In the genomic region with DNA sequence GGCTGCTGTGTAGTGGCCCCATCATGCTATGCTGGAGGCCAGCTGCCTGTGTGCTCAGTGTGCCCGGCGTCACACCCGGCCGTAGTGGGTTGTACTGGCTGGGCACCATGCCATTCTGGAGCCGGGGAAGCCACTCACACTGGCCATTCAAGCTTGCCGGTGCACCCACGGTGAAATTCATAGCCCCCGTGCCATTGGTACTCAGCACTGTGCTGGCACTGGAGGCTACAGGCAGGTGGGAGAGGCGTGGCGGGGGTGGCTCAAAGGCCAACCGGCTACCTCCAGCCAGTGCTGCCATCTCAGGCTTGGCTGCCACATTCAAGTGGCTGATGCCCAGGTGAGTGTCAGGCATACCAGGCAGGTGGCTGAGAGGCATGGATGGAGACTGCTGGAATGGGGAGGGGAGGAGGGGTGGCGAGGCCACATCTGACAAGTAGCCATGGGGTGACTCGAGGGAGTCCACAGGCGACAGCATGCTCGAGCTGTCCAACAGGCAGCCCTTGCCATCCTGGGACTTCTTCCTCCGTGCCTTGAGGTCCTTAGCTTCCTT, we compare ENCODE assay signal across 10 mouse cellular contexts. TPM values are rescaled to one million over a fixed set of nuclear protein-coding genes. Genes with fewer than 3 reads are reported as not detected.
DNase-seq lines count a peak whose midpoint lies in the region; ATAC-seq and TF ChIP-seq lines count a peak whose summit lies in the region.
"Had no signal": no experiment of that assay in that cellular context is flagged by ENCODE, and none has a peak within 500 bp of the region (broad histone marks: within the 10 kb centered on the region; RNA-seq: fewer than 3 reads in every experiment).

No protein-coding gene starts in this region.

- no peak for TF ChIP-seq CTCF in kidney, adult 2 months (conservative IDR thresholded peaks at IDR 0.05; ENCODE audit: insufficient read depth, insufficient read length, low read depth, low read length)
- TF ChIP-seq CTCF in lung, postnatal 0 days (IDR thresholded peaks at IDR 0.05): no peak

- H3K9ac ChIP-seq in forebrain, embryonic 11.5 days (ENCODE audit: low read length): no peak overlapping the region
- H3K9ac ChIP-seq in forebrain, embryonic 16.5 days (replicated peaks; ENCODE audit: low read depth, low read length): no peak overlapping the region
- H3K9ac ChIP-seq in ES-E14 (ENCODE audit: insufficient read depth, low read depth, low read length, poor library complexity, severe bottlenecking): peak overlapping the region; percentile 47
- no peak overlapping the region for H3K9ac ChIP-seq in lung, postnatal 0 days (replicated peaks; ENCODE audit: low read depth)

- H3K27ac ChIP-seq in forebrain, embryonic 11.5 days (ENCODE audit: low read depth, low read length): no peak overlapping the region
- H3K27ac ChIP-seq in forebrain, embryonic 16.5 days (ENCODE audit: low read length): no peak overlapping the region
- H3K27ac ChIP-seq in ES-E14 (ENCODE audit: insufficient read depth, low read depth, low read length, poor library complexity, severe bottlenecking): peak overlapping the region; percentile 63
- H3K27ac ChIP-seq in kidney, adult 2 months (ENCODE audit: insufficient read depth, low read depth, low read length): no peak overlapping the region
- H3K27ac ChIP-seq in lung, postnatal 0 days (ENCODE audit: low read length): 0 out of 2 replicates have a peak overlapping the region, but pooled peaks have one; percentile 26

- no peak for DNase-seq in forebrain, embryonic 11.5 days (ENCODE audit: low spot score)
- no peak for DNase-seq in ES-E14 (ENCODE audit: low read depth, low spot score)
- peak; percentile 67 for DNase-seq in kidney, adult 2 months
- DNase-seq in lung, postnatal 0 days (ENCODE audit: low spot score): peak; percentile 27
- no peak for DNase-seq in gastrocnemius, adult 8-10 months (ENCODE audit: low spot score in 2 of 2)
- DNase-seq in thymus, postnatal 0 days (ENCODE audit: low spot score): no peak
- DNase-seq: cerebellum, adult 11 months had no signal

- H3K27me3 ChIP-seq in forebrain, embryonic 11.5 days (ENCODE audit: control insufficient read depth, insufficient read depth, low read length): no peaks in the 10 kb centered on the region
- H3K27me3 ChIP-seq in forebrain, embryonic 16.5 days (replicated peaks; ENCODE audit: control insufficient read depth, insufficient read depth, low read length): no peaks in the 10 kb centered on the region
- no peaks in the 10 kb centered on the region for H3K27me3 ChIP-seq in kidney, adult 2 months (replicated peaks; ENCODE audit: control insufficient read depth, insufficient read depth, low read length)
- H3K27me3 ChIP-seq in lung, postnatal 0 days (replicated peaks; ENCODE audit: insufficient read depth, low read length): no peaks in the 10 kb centered on the region

- H3K4me2 ChIP-seq in forebrain, embryonic 11.5 days (ENCODE audit: low read depth, low read length, severe bottlenecking): no peak overlapping the region
- no peak overlapping the region for H3K4me2 ChIP-seq in forebrain, embryonic 16.5 days (ENCODE audit: low read length)
- no peak overlapping the region for H3K4me2 ChIP-seq in lung, postnatal 0 days (replicated peaks; ENCODE audit: low read depth, low read length)
- H3K4me2 ChIP-seq: liver, embryonic 11.5 days had no signal

- in situ Hi-C loops in ES-E14 (cut with MboI; ENCODE audit: low sequenced_read_pairs in 2 of 2, unreplicated experiment in 2 of 2): no loop called here

- TF ChIP-seq EP300 in lung, postnatal 0 days (IDR thresholded peaks at IDR 0.05): no peak

- H3K4me3 ChIP-seq in forebrain, embryonic 11.5 days (ENCODE audit: low read depth, low read length): no peak overlapping the region
- H3K4me3 ChIP-seq in forebrain, embryonic 16.5 days (replicated peaks; ENCODE audit: low read length): no peak overlapping the region
- peak overlapping the region; percentile 40 to 54; a peak in 3 of 4 replicates for H3K4me3 ChIP-seq in ES-E14 (ENCODE audit: insufficient read depth in 1 of 2, low read depth in 1 of 2, low read length in 2 of 2, poor library complexity in 1 of 2, severe bottlenecking in 1 of 2)
- H3K4me3 ChIP-seq in kidney, adult 2 months (ENCODE audit: insufficient read depth, low read depth, low read length): no peak overlapping the region
- H3K4me3 ChIP-seq in lung, postnatal 0 days (ENCODE audit: low read depth, low read length): no peak overlapping the region

- 0 out of 2 replicates have a peak, but pooled peaks have one; percentile 7 for ATAC-seq in forebrain, embryonic 11.5 days (replicated peaks; ENCODE audit: low FRiP score)
- no peak for ATAC-seq in forebrain, embryonic 16.5 days
- peak; percentile 37 for ATAC-seq in lung, postnatal 0 days
- ATAC-seq in inflammation-experienced regulatory T-cells, adult 6 months: no peak

- no peaks in the 10 kb centered on the region for H3K9me3 ChIP-seq in forebrain, embryonic 11.5 days (ENCODE audit: control insufficient read depth, low read length)
- no peaks in the 10 kb centered on the region for H3K9me3 ChIP-seq in forebrain, embryonic 16.5 days (ENCODE audit: control insufficient read depth, low read length)
- H3K9me3 ChIP-seq in ES-E14 (ENCODE audit: control insufficient read depth, insufficient read depth, low read depth, low read length): no peaks in the 10 kb centered on the region
- no peaks in the 10 kb centered on the region for H3K9me3 ChIP-seq in lung, postnatal 0 days (ENCODE audit: low read length)

- TF ChIP-seq POLR2A in kidney, adult 2 months (IDR thresholded peaks at IDR 0.05; ENCODE audit: low read depth, low read length): no peak

- 91% methylated on average over 16 of the region's 16 CpGs for WGBS in forebrain, embryonic 11.5 days
- 82% methylated on average over 16 of the region's 16 CpGs for WGBS in forebrain, embryonic 16.5 days
- 53% methylated on average over 16 of the region's 16 CpGs for WGBS in kidney, adult 2 months
- 67% methylated on average over 16 of the region's 16 CpGs for WGBS in lung, postnatal 0 days

- H3K36me3 ChIP-seq in forebrain, embryonic 11.5 days (ENCODE audit: control insufficient read depth, insufficient read depth, low read length): peaks cover 27% of the 10 kb centered on the region
- peaks cover 2% of the 10 kb centered on the region for H3K36me3 ChIP-seq in forebrain, embryonic 16.5 days (ENCODE audit: control insufficient read depth, insufficient read depth)
- peaks cover 44% of the 10 kb centered on the region for H3K36me3 ChIP-seq in ES-E14 (ENCODE audit: control insufficient read depth, insufficient read depth, low read length, poor library complexity, severe bottlenecking)
- no peaks in the 10 kb centered on the region for H3K36me3 ChIP-seq in kidney, adult 2 months (ENCODE audit: control insufficient read depth, insufficient read depth, low read length)
- H3K36me3 ChIP-seq in lung, postnatal 0 days (ENCODE audit: insufficient read depth, low read length): peaks cover 53% of the 10 kb centered on the region

- no peaks in the 10 kb centered on the region for H3K4me1 ChIP-seq in forebrain, embryonic 11.5 days (replicated peaks; ENCODE audit: control insufficient read depth, insufficient read depth, low read length)
- H3K4me1 ChIP-seq in forebrain, embryonic 16.5 days (replicated peaks; ENCODE audit: control insufficient read depth, insufficient read depth, low read length): no peaks in the 10 kb centered on the region
- H3K4me1 ChIP-seq in ES-E14 (ENCODE audit: control insufficient read depth in 2 of 2, insufficient read depth in 2 of 2, low read length in 2 of 2, poor library complexity in 1 of 2): peaks cover 18 to 42% of the 10 kb centered on the region in 2 experiments
- peaks cover 31% of the 10 kb centered on the region for H3K4me1 ChIP-seq in kidney, adult 2 months (ENCODE audit: control insufficient read depth, insufficient read depth, low read length)
- H3K4me1 ChIP-seq in lung, postnatal 0 days (ENCODE audit: insufficient read depth, low read depth, low read length): no peaks in the 10 kb centered on the region; the same call in 1 of the 2 replicates

TF ChIP-seq in ES-E14, 5 proteins besides CTCF, POLR2A, EP300 and RAD21 (continues in another document):
- TF ChIP-seq MAFK (IDR thresholded peaks at IDR 0.05; ENCODE audit: insufficient read depth, low read depth, low read length) (no peak), HCFC1 (IDR thresholded peaks at IDR 0.05; ENCODE audit: borderline replicate concordance, insufficient read depth, low read length) (no peak), ZNF384 (IDR thresholded peaks at IDR 0.05; ENCODE audit: low read depth, low read length) (no peak)

RNA-seq across cellular contexts. Expression of gene Sec16a, which starts 15.2 kb away (rescaled TPM):
- polyA plus RNA-seq in forebrain, embryonic 11.5 days (2014; fragmentation: Nextera tagmentation; extraction: Ambion mirVana): 39.3 and 40.9 TPM in 2 replicates
- 21.5 and 23.1 TPM in 2 replicates for polyA plus RNA-seq in forebrain, embryonic 16.5 days (2015; fragmentation: Nextera tagmentation; extraction: Ambion mirVana)
- total RNA-seq in ES-E14 (2012; rRNA removed): 47.3 and 62.5 TPM in 2 replicates
- polyA plus RNA-seq in kidney, adult 2 months (2012; rRNA removed): 71.1 and 87.5 TPM in 2 replicates
- 10.2 and 13.1 TPM in 2 replicates for polyA plus RNA-seq in lung, postnatal 0 days (2015; fragmentation: Nextera tagmentation; extraction: Ambion mirVana)
- total RNA-seq in gastrocnemius, adult 8-10 months (2022): 10 to 100 TPM; 22.2 to 26.6 (median 24.3) TPM
- polyA plus RNA-seq in thymus, postnatal 0 days (2015; fragmentation: Nextera tagmentation; extraction: Ambion mirVana): 12.4 and 12.9 TPM in 2 replicates
- 10 to 100 TPM; 18.4 to 28.4 (median 24.2) TPM for polyA plus RNA-seq in inflammation-experienced regulatory T-cells, adult 6 months (2017; shearing (Covaris generic))

RNA-seq across cellular contexts. Expression of gene Inpp5e, which starts 51.2 kb away (rescaled TPM):
- 26.7 and 31.3 TPM in 2 replicates for polyA plus RNA-seq in forebrain, embryonic 11.5 days (2014; fragmentation: Nextera tagmentation; extraction: Ambion mirVana)
- 19.8 and 23.9 TPM in 2 replicates for polyA plus RNA-seq in forebrain, embryonic 16.5 days (2015; fragmentation: Nextera tagmentation; extraction: Ambion mirVana)
- 10.4 and 13.6 TPM in 2 replicates for total RNA-seq in ES-E14 (2012; rRNA removed)
- 28.2 and 37.5 TPM in 2 replicates for polyA plus RNA-seq in kidney, adult 2 months (2012; rRNA removed)
- polyA plus RNA-seq in lung, postnatal 0 days (2015; fragmentation: Nextera tagmentation; extraction: Ambion mirVana): 11.0 and 11.2 TPM in 2 replicates
- 1 to 10 TPM; 9.0 to 9.6 (median 9.2) TPM for total RNA-seq in gastrocnemius, adult 8-10 months (2022)
- 13.9 and 14.1 TPM in 2 replicates for polyA plus RNA-seq in thymus, postnatal 0 days (2015; fragmentation: Nextera tagmentation; extraction: Ambion mirVana)
- polyA plus RNA-seq in inflammation-experienced regulatory T-cells, adult 6 months (2017; shearing (Covaris generic)): 10 to 100 TPM in 2 of 3 experiments, 1 to 10 TPM in 1; 9.4 to 19.0 (median 10.9) TPM

RNA-seq across cellular contexts. Expression of gene Notch1, which starts 56.3 kb away (rescaled TPM):
- 68.3 and 70.9 TPM in 2 replicates for polyA plus RNA-seq in forebrain, embryonic 11.5 days (2014; fragmentation: Nextera tagmentation; extraction: Ambion mirVana)
- 20.2 and 23.6 TPM in 2 replicates for polyA plus RNA-seq in forebrain, embryonic 16.5 days (2015; fragmentation: Nextera tagmentation; extraction: Ambion mirVana)
- total RNA-seq in ES-E14 (2012; rRNA removed): 34.9 and 77.8 TPM in 2 replicates
- polyA plus RNA-seq in kidney, adult 2 months (2012; rRNA removed): 16.1 and 17.7 TPM in 2 replicates
- 11.8 and 14.7 TPM in 2 replicates for polyA plus RNA-seq in lung, postnatal 0 days (2015; fragmentation: Nextera tagmentation; extraction: Ambion mirVana)
- total RNA-seq in gastrocnemius, adult 8-10 months (2022): 1 to 10 TPM; 4.9 to 7.0 (median 5.2) TPM
- polyA plus RNA-seq in thymus, postnatal 0 days (2015; fragmentation: Nextera tagmentation; extraction: Ambion mirVana): 44.3 and 54.9 TPM in 2 replicates
- polyA plus RNA-seq in inflammation-experienced regulatory T-cells, adult 6 months (2017; shearing (Covaris generic)): 10 to 100 TPM; 24.9 to 41.2 (median 27.0) TPM

Comparison
In these comparisons a context has a peak if more than half of its experiments do, and no peak if none do; other contexts are left out.
1. ATAC-seq: peak in forebrain, embryonic 11.5 days (single experiment) and lung, postnatal 0 days (single experiment); none in forebrain, embryonic 16.5 days (single experiment) and inflammation-experienced regulatory T-cells, adult 6 months (single experiment).
2. DNase-seq: peak in kidney, adult 2 months (single experiment) and lung, postnatal 0 days (single experiment); none in forebrain, embryonic 11.5 days (single experiment), ES-E14 (single experiment), gastrocnemius, adult 8-10 months (0 of 2) and thymus, postnatal 0 days (single experiment).
3. H3K27ac ChIP-seq: peak in ES-E14 (single experiment) and lung, postnatal 0 days (single experiment); none in forebrain, embryonic 11.5 days (single experiment), forebrain, embryonic 16.5 days (single experiment) and kidney, adult 2 months (single experiment).
4. H3K4me3 ChIP-seq: peak in ES-E14 (2 of 2); none in forebrain, embryonic 11.5 days (single experiment), forebrain, embryonic 16.5 days (single experiment), kidney, adult 2 months (single experiment) and lung, postnatal 0 days (single experiment).